Mouse (Mus musculus): ENCODE measurements around the gene Dync1h1. TPM values are rescaled to one million over a fixed set of nuclear protein-coding genes. Genes with fewer than 3 reads are reported as not detected.
"Not testable (repeated sequence)": the region's sequence is repeated elsewhere in the genome, so short reads cannot be mapped to it uniquely, and the experiment has no call there.

Dync1h1 gene
- total RNA-seq, 2 experiments from 2014 or later = 131 to 138 TPM

GRCm38 (mm10) chr12:110606161-110606560 lies 4.9 kb downstream of the Dync1h1 start:
- peak in 1 of 2 experiments; percentile 54 for DNase-seq

- DNase-seq = no peak
These were observed 5.4 kb downstream of the Dync1h1 start for GRCm38 (mm10) chr12:110606676-110607075.

- peak; percentile 75 to 90 for DNase-seq
These were observed 7.4 kb downstream of the Dync1h1 start for GRCm38 (mm10) chr12:110608460-110609152.

GRCm38 (mm10) chr12:110609153-110609497 lies 7.9 kb downstream of the Dync1h1 start:
- DNase-seq = no peak

DNA sequence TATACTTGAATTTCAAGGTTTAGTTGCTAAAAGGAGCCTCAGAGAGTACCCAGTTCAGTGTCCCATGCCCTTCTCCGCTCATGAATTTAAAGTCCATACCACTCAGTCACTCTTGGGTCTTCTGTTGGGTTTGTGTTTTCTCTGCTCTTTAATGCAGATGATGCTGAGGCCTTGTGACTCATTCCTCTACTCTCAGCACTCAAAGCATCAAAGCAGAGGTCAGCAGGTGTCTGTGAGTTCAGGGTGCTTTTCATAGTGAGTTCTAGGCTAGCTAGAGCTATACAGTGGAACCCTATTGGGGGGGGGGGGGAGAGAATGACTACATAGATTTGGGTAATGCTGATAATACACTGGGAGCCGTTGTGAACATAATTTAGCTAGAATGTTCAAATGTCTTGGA lies 9.5 kb downstream of the Dync1h1 start:
- DNase-seq = no peak

DNA sequence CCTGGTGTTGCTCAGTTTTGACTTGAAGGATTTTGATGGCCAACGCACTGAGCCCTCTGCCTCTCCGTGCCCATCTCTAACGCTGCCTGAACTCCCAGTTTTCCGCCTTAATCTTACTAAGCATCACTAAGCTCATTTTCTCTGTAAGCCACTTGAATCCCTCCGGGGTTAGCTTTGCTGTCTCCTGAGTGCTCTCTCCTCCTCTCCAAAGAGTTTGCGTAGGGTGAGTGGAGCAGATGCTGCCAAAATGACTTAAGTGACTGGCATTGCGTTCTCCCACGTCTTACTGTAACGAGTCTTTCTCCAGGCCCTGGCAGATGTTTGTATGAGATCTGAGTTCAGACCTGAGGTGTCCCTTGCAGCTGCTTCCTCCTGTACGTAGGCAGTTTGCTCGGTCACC lies 28.8 kb downstream of the Dync1h1 start:
- no peak for DNase-seq

GRCm38 (mm10) chr12:110636293-110636692 lies 35.0 kb downstream of the Dync1h1 start:
- DNase-seq = no peak

DNA sequence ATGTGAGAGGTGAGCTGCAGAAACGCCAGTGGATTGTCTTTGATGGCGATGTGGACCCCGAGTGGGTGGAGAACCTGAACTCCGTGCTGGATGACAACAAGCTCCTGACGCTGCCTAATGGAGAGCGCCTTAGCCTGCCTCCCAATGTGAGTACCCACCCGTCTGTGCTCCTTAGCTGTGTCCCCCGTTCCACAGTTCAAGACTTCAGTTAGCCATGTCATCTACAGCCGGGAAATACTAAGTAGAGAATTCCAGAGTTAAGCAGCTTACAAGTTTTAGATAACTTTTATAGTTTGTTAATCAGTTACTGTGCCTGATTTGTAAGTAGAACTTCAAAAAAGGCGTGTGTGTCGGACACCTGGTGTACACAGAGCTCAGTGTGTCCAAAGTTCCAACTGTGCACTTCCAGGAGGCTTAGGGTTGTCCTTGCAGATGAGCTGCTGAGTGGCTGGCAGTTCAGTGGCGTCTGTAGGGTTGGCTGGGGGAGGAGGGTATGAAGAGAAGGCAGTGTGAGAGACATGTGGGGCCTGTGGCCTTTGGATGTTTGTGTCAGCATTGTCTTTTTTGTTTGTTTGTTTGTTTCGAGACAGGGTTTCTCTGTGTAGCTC lies 36.4 kb downstream of the Dync1h1 start:
- no peak for DNase-seq

DNA sequence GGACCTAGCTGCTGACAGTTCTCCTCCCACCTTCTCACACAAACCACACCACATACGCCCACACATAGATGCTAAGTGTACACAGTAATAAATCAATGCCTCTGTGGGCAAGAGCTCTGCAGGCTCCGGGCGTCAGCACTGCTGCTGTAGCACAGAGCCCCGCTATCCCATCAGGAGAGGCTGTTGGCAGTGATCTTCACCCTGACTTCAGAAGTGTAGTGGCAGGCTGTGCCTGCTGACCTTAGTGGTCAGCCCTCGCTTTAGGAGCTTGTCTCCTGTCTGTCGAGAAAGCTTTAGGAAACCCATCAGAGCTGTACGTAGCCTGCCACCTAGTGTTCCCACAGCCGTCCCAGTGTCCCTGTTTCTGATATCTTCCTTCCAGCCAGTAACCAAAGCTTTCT lies 49.0 kb downstream of the Dync1h1 start:
- no peak for DNase-seq

- no peak for DNase-seq
These were observed 50.2 kb downstream of the Dync1h1 start for GRCm38 (mm10) chr12:110651464-110651863.

DNA sequence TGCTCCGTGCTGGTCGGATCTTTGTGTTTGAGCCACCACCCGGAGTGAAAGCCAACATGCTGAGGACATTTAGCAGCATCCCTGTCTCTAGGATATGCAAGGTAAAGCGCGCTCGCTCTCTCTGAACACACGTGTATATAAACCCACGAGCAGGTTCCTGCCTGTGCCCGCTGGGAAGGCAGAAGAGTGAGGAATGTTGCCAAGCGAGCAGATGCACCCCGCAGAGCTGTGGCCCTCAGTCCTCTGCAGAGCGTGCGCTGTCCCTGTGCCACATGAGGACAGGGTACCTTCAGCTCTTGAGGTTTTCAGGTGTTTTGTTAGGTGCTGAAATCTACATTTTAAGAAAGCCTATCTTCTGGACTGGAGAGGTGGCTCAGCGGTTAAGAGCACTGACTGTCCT lies 60.5 kb downstream of the Dync1h1 start:
- no peak for DNase-seq

DNA sequence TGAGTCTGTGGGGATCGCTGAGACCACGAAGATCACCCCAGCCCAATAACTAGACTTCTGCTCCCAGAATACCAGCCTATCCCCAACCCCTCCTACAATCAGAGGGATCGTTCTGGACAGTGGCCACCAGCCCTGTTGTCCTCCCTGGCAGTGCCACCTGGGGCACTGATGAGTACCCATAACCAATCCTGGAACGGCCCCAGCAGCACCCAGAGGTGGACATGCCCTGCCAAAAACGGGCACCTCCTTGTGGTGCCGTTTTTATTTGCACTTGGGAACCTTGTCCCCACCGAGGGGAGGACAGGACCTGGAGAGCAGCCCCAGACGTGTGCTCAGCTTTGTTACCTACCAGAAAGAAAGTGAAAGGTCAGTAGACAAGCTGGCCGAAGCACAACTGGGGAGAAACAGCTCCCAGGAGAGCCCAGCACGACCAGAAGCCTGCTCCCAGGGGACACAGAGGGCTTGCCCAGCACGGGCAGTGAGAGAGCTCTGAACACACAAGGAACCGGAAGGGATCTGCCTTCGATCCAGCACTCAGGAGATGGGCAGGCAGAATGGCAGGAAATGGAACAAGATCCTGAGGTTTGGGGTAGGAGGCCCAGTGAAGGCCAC lies 66.3 kb downstream of the Dync1h1 start:
- peak; percentile 27 to 36 for DNase-seq

DNA sequence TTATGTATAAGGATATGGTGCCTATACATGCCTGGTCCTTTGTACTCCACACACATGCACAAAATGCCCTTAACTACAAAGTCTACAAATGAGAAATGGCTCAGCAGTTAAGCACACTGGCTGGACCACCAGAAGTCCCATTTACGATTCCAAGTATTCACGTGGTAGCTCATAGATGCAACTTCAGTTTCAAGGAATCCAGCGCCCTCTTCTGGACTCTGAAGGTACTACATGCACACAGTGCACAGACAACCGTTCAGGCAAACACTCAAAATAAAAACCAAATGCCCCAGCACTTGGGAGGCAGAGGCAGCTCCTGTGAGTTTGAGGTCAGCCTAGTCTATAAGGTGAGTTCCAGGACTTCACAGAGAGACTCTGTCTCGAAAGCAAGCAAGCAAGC lies 73.0 kb downstream of the Dync1h1 start:
- no peak for DNase-seq

DNA sequence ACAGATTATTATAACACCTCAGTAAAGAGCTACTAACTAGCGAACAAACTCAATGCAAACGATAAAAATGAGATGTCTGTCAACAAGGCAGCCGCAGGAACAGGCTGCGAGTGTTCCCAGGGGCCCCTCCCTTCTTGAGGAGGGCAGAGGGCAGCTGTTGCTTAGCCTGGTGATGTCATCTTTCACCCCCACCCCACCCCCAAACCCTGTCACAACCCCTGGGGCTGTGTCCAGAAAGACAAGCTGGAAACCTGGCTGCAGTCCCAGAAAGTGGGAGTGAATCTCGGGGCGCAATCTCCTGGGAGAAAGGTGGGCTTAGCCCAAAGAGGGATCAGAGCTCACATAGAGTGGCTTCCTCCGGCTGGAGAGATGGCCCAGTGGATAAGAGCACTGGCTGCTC lies 79.9 kb downstream of the Dync1h1 start:
- peak; percentile 51 to 59 for DNase-seq

DNA sequence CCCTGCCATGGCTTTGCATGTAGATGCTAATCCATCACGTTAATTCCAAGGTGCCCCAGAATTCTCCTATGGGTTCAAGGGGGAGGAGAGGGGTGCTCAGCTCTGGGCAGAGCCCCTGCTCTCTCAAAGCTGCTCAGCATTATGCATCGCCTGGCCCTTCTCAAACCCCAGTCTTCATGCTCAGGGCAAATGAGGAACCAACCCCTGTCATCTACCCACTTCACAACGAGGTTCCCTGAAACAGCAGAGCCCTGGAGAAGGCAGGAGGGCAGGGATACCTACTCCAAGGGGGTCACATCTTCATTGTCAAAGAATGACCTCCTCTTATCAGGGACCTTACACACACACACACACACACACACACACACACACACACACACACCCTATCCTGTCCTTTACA lies 80.6 kb downstream of the Dync1h1 start:
- no peak for DNase-seq

DNA sequence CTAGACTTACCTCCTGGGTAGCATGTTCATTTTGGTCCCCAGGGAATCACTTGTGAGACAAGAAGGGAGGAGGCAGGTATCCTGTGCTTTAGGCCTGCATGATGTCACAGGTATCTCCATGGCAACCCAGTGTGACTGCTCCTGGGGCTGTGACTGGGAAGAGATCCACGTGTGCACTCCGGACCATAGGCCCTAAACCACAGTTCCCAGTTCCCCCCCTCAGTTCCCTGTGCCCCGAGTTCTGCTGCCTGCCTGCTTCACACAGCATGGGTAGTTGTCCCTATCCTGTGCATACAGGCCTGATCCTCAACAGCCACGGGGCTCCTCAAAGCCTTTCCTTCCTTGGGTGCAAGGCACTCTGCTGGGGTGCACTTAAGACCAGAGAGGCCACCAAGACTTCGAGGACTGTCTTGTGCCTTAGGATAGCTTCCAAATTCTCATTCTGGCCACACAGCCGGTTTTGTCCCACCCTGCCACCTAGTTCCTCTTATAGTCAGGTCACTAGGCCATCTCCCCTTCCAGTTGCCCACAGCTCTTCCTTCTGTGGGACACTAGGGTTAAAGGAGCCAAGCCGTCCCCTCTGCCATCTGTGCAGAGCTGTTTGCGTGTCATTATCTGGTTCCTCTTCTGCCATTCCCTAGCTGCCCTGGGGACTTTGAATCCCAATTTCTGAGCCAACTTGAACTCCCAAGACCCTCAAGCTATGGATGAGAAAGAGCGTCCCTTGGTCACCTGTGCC lies 81.5 kb downstream of the Dync1h1 start, which contains the start of gene 1700001K19Rik:
TSS of gene 1700001K19Rik (minus strand) at position 59 of the 739 bp plus-strand sequence.
- no peak for DNase-seq

GRCm38 (mm10) chr12:110683580-110683979 lies 82.3 kb downstream of the Dync1h1 start:
- no peak for DNase-seq

DNA sequence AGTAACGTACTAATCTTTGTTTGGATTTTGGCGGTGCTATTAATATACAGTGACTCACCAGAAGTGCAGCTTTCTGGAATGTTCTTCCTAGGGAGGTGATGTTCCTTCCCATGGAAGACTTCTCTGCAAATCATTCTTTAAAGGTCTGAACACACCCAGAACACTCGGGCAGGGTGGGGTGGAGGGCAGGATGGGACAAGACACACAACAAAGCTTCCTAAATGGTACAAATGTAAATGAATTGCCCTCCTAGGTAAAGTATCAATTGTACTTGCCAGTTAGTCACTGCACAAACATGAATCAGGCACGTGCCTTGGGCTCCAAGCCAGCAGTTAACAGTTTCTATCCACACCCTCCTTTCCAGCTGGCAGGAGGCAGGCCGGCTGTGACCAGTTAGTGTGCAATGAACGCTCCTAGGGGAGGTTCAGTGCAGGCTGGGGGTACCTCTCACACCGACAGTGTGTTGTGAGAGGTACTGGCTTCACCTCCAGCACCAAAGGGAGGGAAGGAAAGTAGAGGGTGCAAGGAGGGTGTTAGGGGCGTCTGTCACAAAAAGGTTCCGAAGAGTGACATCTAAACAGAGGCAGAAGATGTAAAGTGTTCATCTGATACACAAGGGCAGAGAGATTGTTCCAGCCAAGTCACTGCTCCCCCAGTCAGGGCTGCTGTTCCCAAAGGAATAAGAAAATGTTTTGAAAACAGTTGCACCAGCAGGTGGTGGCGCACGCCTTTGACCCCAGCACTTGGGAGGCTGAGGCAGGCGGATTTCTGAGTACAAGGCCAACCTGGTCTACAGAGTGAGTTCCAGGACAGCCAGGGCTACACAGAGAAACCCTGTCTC lies 86.9 kb downstream of the Dync1h1 start:
- DNase-seq = peak; percentile 82 to 86

DNA sequence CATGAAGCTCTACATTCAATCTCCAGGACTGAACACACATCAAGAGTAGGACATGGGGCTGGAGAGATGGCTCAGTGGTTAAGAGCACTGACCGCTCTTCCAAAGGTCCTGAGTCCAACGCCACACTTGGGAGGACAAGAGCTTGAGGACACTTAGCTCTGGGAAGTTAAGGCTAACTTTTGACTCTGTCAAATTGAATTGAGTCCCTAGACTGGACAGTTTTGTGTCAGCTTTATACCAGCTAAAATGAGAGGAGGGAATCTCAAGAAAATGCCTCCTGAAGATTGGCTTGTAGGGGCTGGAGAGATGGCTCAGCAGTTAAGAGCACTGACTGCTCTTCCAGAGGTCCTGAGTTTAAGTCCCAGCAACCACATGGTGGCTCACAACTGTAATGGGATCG lies 87.7 kb downstream of the Dync1h1 start:
- DNase-seq = not testable (repeated sequence)

GRCm38 (mm10) chr12:110689919-110690643 lies 88.8 kb downstream of the Dync1h1 start:
- no peak for DNase-seq

DNA sequence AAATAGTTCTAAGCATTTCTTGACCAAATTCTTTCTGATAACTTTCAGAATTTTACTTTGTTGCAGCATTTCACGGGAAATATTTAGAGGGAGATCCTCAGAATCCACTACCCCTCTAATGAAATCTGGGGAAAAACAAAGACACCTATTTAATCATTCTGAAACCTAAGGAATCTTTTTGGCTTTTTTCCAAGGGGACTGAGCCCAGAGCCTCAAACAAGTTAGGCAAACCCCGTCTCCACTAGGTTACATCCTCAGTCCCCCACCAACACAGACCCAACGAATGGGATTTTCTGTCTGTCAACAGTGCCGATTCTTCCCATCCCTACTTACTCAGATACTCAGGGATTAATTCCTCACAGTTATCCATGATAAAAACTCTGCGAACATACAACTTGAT lies 92.1 kb downstream of the Dync1h1 start:
- not testable (repeated sequence) for DNase-seq

Measured in heart, adult 18-20 months (tissue).